In the genomic region with DNA sequence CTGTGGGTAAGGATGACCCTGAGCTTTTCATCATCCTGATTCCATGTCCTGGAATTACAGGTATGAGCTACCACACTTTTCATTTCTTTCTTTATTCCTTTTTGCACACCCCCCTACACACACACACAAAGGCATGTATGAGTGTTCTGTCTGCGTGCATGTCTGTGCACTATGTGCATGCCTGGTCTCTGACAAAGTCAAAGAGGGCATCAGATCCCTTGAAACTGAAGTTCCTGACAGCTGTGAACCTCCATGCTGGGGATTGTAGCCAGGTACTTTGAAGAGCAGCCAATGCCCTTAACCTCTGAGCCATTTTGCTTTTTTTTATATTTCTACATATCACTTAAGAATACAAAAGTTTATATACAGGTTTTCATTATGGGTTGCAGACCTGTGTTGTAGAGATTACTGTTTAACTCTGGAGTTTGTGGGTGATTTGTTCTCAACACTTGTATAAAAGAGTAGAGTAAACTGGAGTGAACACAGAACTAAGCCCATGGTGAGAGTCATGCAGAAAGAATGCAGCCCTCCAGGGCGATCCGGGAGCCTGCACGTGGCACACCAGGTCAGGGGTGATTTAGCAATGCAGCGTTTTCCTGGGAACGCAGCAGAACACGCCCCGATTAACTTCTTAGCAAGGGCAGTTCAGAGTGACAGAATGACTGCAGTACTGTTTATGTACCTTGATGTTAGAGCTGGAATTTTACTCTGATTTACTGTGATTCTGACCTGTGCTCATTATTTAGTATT, we compare ENCODE assay signal across 8 mouse cellular contexts. TPM values are rescaled to one million over a fixed set of nuclear protein-coding genes. Genes with fewer than 3 reads are reported as not detected.
DNase-seq lines count a peak whose midpoint lies in the region; ATAC-seq and TF ChIP-seq lines count a peak whose summit lies in the region.

No protein-coding gene starts in this region.

- H3K4me2 ChIP-seq in liver, embryonic 11.5 days = no peak overlapping the region
- no peak overlapping the region for H3K4me2 ChIP-seq in hindbrain, postnatal 0 days (ENCODE audit: low read depth, low read length)
- no peak overlapping the region for H3K4me2 ChIP-seq in hindbrain, embryonic 16.5 days (ENCODE audit: low read length)

- WGBS in liver, embryonic 11.5 days = 49% methylated on average over 8 of the region's 8 CpGs
- WGBS in hindbrain, postnatal 0 days = 51% methylated on average over 8 of the region's 8 CpGs
- WGBS in hindbrain, embryonic 16.5 days = 41% methylated on average over 8 of the region's 8 CpGs

- no peaks in the 10 kb centered on the region for H3K27me3 ChIP-seq in liver, embryonic 11.5 days (replicated peaks; ENCODE audit: control insufficient read depth, insufficient read depth, low read length)
- no peaks in the 10 kb centered on the region for H3K27me3 ChIP-seq in hindbrain, postnatal 0 days (ENCODE audit: insufficient read depth, low read length)
- no peaks in the 10 kb centered on the region for H3K27me3 ChIP-seq in hindbrain, embryonic 16.5 days (replicated peaks; ENCODE audit: control insufficient read depth, insufficient read depth, low read length)

- H3K4me1 ChIP-seq in liver, embryonic 11.5 days (replicated peaks; ENCODE audit: control insufficient read depth, insufficient read depth, low read length) = peaks cover 48% of the 10 kb centered on the region
- no peaks in the 10 kb centered on the region; the same call in 1 of the 2 replicates for H3K4me1 ChIP-seq in hindbrain, postnatal 0 days (ENCODE audit: insufficient read depth, low read length)
- no peaks in the 10 kb centered on the region; the same call in 1 of the 2 replicates for H3K4me1 ChIP-seq in hindbrain, embryonic 16.5 days (ENCODE audit: control insufficient read depth, insufficient read depth, low read depth, low read length)

- no peaks in the 10 kb centered on the region for H3K9me3 ChIP-seq in liver, embryonic 11.5 days (ENCODE audit: control insufficient read depth, low read length)
- no peaks in the 10 kb centered on the region for H3K9me3 ChIP-seq in hindbrain, postnatal 0 days (ENCODE audit: low read length)
- no peaks in the 10 kb centered on the region for H3K9me3 ChIP-seq in hindbrain, embryonic 16.5 days (ENCODE audit: control insufficient read depth, low read length)

- H3K9ac ChIP-seq in liver, embryonic 11.5 days (ENCODE audit: low read depth, low read length) = no peak overlapping the region
- no peak overlapping the region for H3K9ac ChIP-seq in hindbrain, postnatal 0 days (replicated peaks; ENCODE audit: low read length)
- no peak overlapping the region for H3K9ac ChIP-seq in hindbrain, embryonic 16.5 days (ENCODE audit: low read depth, low read length)

- TF ChIP-seq CTCF in hindbrain, postnatal 0 days (IDR thresholded peaks at IDR 0.05; ENCODE audit: low read depth) = no peak

- peaks cover 3% of the 10 kb centered on the region for H3K36me3 ChIP-seq in liver, embryonic 11.5 days (ENCODE audit: control insufficient read depth, insufficient read depth, low read length)
- peaks cover under 1% of the 10 kb centered on the region; the same call in 1 of the 2 replicates for H3K36me3 ChIP-seq in hindbrain, postnatal 0 days (ENCODE audit: insufficient read depth, low read length)
- H3K36me3 ChIP-seq in hindbrain, embryonic 16.5 days (ENCODE audit: control insufficient read depth, insufficient read depth, low read length) = no peaks in the 10 kb centered on the region

- DNase-seq in Muller cell, postnatal 12 days (ENCODE audit: inconsistent ontology term) = peak; percentile 86
- peak; percentile 72 for DNase-seq in embryo, embryonic 10 days (ENCODE audit: low spot score)
- peak; percentile 36 for DNase-seq in heart, postnatal 14 days
- DNase-seq in liver, embryonic 11.5 days (ENCODE audit: low spot score) = no peak
- peak; percentile 42 to 79 for DNase-seq in urinary bladder, postnatal 36 days (ENCODE audit: low spot score in 2 of 2)
- DNase-seq in hindbrain, postnatal 0 days (ENCODE audit: low spot score) = no peak
- DNase-seq in right cerebral cortex, postnatal 10 days (ENCODE audit: low spot score in 2 of 2) = no peak

- no peak for ATAC-seq in liver, embryonic 11.5 days (replicated peaks; ENCODE audit: low FRiP score)
- ATAC-seq in hindbrain, postnatal 0 days = no peak
- no peak for ATAC-seq in hindbrain, embryonic 16.5 days

- peak overlapping the region; percentile 19; the same call in 1 of the 2 replicates for H3K27ac ChIP-seq in liver, embryonic 11.5 days (ENCODE audit: low read depth, low read length)
- H3K27ac ChIP-seq in hindbrain, postnatal 0 days = no peak overlapping the region
- H3K27ac ChIP-seq in hindbrain, embryonic 16.5 days (ENCODE audit: low read depth, low read length) = no peak overlapping the region

- intact Hi-C loops in heart, postnatal 14 days (cut with DNase I) = no loop called here

- H3K4me3 ChIP-seq in liver, embryonic 11.5 days (ENCODE audit: low read depth, low read length) = no peak overlapping the region
- no peak overlapping the region for H3K4me3 ChIP-seq in hindbrain, postnatal 0 days (ENCODE audit: low read length)
- H3K4me3 ChIP-seq in hindbrain, embryonic 16.5 days (ENCODE audit: low read length) = no peak overlapping the region

RNA-seq across cellular contexts. Expression of gene Trak2, which starts 22.2 kb away (rescaled TPM):
- total RNA-seq in heart, postnatal 14 days (2021) = 100 to 1,000 TPM; 154 to 179 TPM
- 24.0 and 26.1 TPM in 2 replicates for polyA plus RNA-seq in liver, embryonic 11.5 days (2014; fragmentation: Nextera tagmentation; extraction: Ambion mirVana)
- total RNA-seq in hindbrain, postnatal 0 days (2014; rRNA removed) = 44.7 and 72.1 TPM in 2 replicates
- 14.7 and 15.7 TPM in 2 replicates for polyA plus RNA-seq in hindbrain, postnatal 0 days (2015; fragmentation: Nextera tagmentation; extraction: Ambion mirVana)
- polyA plus RNA-seq in hindbrain, embryonic 16.5 days (2015; fragmentation: Nextera tagmentation; extraction: Ambion mirVana) = 15.0 and 18.7 TPM in 2 replicates

RNA-seq across cellular contexts. Expression of gene Stradb, which starts 22.2 kb away (rescaled TPM):
- total RNA-seq in heart, postnatal 14 days (2021) = 10 to 100 TPM; 35.1 to 40.0 TPM
- 28.0 and 35.7 TPM in 2 replicates for polyA plus RNA-seq in liver, embryonic 11.5 days (2014; fragmentation: Nextera tagmentation; extraction: Ambion mirVana)
- total RNA-seq in hindbrain, postnatal 0 days (2014; rRNA removed) = 33.0 and 42.9 TPM in 2 replicates
- polyA plus RNA-seq in hindbrain, postnatal 0 days (2015; fragmentation: Nextera tagmentation; extraction: Ambion mirVana) = 85.6 and 95.5 TPM in 2 replicates
- 106 and 108 TPM in 2 replicates for polyA plus RNA-seq in hindbrain, embryonic 16.5 days (2015; fragmentation: Nextera tagmentation; extraction: Ambion mirVana)

Comparison
In these comparisons a context has a peak if more than half of its experiments do, and no peak if none do; other contexts are left out.
1. DNase-seq: peak in Muller cell, postnatal 12 days (single experiment), embryo, embryonic 10 days (single experiment), heart, postnatal 14 days (2 of 2) and urinary bladder, postnatal 36 days (2 of 2); none in liver, embryonic 11.5 days (single experiment), hindbrain, postnatal 0 days (single experiment) and right cerebral cortex, postnatal 10 days (0 of 2).